Mouse (Mus musculus) B cell, adult 2 months (primary cell): ENCODE results near the gene Acsl1.

Source experiments
- DNase-seq, 2 experiments: peaks; one replicate each; pipeline ENCODE4 v3.0.0; 2022

Acsl1 gene

DNA sequence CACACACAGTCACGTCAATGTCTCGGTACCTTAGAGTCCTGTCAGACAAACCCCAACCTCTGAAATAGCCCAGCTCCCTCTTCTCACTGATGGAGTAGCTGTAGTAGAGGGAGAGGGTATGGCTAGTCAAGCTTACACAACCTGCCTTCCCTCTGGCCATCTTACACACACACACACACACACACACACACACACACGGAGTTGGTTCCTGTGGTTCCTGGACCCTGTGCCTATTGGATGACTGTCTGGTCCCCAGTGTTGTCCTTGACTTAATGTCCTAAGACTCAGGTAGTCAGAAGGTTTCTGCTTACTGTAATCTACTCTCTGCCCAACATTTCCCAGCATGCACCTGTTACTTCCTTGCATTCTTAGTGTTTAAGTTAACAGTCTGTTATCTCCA, 5.1 kb downstream of the Acsl1 start:
- no peak for DNase-seq

DNA sequence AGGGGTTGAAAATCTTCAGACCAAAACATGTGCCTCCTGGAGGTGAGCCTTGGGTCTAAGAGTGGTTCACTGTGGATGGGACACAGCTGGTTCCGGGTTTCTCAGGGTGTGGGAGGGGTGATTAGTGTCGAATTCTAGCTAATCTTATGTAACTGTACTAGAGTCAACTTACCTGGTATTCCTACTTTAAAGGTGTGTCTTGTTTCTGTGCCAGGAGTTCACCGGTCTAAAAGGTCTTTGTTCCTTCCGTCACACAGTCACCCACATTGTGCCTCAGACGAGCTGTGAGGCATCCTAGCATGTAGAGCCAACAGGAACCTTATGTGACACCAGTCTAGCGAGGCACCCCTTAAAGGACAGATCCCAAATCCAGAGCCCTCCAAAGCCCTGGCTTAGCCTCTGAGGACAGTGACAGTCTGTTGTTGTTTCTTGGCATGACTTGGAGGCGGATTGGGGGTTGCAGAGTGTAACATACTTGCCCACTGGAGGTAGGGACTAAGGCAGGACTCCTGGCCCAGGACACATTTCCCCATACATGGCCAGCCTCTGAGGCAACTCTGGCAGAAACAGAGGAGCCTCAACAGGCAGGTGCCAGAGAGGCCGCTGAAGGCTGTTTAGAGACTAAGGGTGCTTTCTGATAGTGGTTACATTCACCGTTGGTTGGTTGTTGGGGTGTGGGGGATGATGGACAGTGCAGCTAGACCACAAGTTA, 7.1 kb downstream of the Acsl1 start:
- no peak for DNase-seq

DNA sequence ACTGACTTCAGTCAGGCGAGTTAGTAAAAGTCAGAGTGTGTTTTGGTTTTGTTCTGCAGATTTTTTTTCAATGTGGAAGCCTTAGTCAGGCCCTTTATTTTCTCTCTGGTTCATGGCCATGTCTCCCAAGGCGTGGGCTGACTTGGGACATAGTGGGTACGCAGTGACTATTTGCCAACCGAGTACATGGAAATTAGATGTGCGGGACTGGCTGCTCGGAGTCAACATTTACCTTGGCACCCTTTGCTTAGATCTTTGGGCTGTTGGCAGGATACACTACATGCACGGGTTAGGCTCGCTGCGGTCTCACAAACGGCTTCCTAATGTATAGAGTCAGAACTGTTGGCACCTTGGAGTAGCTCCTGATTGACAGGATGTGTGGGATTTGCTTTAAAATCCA, 7.9 kb downstream of the Acsl1 start:
- no peak for DNase-seq

DNA sequence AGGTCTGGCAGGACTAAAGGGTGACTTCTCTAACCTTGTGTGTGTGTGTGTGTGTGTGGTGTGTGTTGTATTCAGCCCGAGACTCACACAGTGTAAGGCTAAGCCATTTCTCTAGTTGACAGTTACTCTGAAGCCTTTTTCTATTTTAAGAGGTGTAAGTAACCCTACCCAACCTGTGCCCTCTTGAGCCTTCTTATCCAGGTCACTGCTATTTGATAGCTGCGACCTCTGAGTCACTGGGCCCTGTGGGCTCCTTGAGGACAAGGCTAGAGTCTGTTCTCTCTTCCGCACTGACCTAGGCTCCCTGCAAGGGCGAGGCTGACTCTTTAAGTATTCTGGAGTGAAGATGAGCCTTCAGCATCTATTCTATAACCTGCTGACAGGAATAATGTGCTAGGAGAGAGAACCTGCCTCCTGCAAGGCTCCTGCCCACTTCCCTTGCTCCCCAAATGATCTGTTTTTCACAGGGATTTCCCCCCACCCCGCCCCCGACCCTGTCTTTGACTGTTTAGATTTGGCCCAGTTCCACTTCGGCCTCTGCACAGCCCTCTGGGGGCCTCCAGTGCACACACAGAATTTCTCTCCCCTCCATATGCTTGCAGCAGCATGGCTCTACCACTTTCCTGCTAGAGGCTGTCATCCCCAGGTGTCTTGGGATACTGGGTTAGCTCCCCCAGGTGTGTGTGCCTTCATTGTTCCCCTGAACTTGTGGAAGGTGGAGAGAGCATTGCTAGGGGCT, 9.1 kb downstream of the Acsl1 start:
- DNase-seq = no peak

DNA sequence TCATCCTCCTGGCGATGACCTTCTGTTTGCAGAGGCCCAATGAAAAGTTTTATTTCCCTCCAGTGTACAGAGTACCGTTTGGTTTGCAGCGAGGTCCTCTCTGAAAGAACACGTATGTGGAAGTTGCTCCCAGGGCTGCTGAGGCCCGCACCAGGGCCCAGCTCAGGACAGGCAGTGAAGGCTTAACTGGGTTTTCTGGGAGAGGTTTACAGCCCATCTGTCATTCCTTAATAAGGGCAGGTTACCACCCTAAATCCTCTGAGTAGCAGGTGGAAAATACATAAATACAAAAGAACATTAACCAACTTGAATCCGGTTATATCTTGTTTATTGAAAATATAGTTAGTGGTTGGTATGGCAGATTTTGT, 9.7 kb downstream of the Acsl1 start:
- DNase-seq = no peak

DNA sequence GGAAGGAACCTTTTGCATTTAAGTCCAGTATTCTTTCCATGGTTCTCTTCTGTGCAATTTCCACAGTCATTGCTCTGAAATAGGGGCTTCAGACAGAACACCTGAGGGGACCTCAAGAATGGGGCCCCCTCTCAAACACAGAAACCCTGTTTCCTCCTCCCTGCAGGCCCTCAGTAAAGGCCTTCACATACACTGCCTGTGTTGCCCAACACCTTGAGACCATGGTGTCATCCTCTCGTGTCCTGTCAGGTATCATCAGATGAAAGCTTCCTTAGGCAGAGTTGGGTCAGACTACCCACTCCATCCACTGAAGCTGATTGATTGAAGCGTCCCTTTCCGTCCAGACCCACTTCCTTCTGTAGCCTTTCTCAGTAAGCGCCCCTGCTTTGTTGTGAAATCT, 11.9 kb downstream of the Acsl1 start:
- DNase-seq = no peak

DNA sequence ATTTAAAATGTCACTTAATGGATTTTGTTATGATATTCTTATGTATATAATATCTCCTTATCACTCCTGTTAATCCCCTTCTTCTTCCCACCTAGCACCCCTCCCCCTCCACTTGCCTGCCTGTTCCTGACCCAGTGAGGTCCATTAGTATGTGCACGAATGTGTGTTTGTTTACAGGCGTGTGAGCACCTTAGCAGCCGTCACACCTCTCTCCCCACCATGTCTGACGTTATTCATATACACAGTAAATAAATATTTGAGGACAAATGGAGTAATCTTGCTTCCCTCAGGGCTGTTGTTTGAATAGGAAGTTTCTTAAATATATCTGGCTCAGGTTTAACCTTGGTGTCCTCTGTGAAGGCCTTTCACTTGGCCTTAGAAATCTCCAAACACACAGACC, 12.4 kb downstream of the Acsl1 start:
- no peak for DNase-seq

DNA sequence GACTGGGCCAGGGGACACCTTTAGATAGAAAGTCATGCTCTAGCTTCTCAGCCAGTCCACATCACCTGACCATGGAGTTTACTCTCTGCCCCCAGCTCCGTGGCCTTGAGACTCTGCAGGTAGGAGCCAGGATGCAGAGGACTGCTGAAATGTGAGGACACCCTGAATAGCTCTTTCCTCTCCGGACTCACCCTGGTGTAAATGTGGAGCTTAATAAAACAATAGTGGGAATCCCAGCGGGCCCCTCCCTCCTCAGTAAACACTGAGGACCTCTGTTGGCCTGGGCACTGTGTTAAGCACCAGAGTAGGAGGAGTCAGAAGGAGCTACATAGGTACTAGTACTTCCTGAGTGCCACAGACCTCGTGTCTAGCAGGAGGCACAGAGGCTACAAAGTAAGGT, 13.2 kb downstream of the Acsl1 start:
- DNase-seq = no peak

DNA sequence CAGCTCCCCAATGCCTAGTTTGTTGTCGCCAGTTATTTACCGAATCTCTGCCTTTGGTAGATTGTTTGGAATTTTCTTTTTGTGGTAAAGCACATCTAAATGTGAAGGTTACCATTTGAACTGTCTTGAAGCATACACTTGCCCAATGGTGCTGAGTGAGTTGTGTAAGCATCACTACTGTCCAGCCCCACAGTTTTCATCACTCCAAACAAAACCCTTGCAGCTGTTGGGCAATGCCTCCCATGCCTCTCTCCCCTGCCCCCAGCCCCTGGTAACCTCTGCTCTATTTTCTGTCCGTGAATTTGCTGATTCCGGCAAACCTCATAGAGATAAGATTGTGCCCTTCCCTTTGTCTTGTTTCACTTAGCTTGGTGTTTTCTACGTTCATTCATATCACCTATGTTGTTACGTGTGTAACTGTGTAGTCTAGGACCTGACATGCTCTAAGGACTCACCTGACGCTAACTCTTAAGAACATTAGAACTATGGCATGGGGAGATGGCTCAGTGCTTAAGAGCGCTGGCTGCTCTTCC, 14.2 kb downstream of the Acsl1 start:
- no peak for DNase-seq

DNA sequence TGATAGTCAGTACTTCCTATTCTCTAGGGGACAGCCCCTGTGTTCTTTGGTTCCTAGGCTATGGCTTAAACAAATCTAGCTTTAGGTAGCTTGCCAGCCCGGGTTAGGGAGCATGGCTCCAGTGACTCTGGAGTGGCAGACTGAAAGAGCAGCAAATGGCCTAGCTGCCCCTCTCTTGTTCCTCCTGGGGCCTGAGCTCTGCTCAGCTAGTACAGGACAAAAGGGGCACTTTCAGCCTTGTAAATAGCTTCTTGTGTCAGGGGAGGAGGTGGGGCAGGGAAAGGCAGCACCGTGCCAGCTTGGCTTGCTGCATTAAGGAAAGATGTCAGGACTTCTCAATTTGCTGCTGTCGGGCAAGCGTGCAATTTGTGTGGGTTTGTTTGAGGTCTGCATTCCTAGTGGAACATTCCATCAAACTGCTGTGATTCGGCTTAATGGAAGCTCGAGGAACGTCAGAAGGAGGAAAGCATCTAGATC, 17.3 kb downstream of the Acsl1 start:
- no peak for DNase-seq

DNA sequence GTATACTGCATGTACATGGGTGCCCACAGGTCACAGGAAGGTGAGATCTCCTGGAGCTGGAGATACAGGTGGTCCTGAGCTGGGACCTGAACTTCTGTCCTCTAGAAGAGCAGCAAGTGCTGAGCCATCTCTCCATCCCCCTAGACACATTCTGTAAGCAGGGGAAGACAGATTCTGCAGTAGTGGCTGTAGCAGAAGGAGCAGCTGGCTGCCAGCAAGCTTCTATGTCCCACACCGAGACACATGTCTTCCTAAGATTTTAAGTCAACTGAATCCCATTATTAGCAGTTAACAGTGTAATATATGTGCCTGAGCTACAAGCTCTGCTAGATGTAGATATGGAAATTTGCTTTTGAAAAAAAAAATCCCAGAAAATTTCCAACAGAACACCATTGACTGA, 18.4 kb downstream of the Acsl1 start:
- DNase-seq = no peak

DNA sequence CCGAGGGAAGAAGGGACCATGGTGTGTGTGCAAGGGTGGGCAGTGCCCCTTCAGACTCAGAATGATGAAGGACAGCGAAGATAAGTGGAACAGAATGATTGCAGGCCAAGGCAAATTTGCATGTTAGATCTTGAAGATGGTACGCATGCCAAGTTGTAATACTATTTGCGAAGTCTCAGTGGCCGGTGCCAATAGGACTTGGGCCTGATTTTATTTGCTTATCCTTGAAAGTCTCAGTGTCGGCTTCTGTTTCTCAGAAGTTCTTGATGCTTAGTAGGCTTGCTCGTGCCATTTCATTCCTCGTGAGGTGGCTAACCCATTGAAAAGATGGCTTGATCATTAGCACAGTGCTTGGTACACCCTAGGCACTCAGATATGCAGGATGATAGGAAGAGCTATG, 19.4 kb downstream of the Acsl1 start:
- DNase-seq = no peak

DNA sequence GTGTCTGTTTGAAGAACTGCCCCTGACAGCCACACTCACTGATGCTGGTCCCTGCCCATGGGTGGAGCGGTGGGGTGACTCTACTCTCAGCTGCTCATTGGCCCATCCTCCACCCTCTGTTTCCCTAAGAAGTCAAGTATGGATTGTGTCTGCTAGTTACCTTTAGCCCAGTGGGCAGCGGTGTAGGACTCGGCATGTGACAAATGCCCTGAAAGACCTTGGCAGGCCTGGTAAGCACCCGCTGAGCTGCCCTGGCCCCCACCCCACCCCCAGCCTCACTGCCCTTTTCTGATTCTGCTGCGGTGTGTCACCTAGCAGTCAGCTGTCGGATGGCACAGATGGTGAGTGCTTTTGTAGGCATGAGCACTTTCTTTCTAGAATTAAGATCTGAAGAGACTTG, 20.0 kb downstream of the Acsl1 start:
- DNase-seq = no peak

DNA sequence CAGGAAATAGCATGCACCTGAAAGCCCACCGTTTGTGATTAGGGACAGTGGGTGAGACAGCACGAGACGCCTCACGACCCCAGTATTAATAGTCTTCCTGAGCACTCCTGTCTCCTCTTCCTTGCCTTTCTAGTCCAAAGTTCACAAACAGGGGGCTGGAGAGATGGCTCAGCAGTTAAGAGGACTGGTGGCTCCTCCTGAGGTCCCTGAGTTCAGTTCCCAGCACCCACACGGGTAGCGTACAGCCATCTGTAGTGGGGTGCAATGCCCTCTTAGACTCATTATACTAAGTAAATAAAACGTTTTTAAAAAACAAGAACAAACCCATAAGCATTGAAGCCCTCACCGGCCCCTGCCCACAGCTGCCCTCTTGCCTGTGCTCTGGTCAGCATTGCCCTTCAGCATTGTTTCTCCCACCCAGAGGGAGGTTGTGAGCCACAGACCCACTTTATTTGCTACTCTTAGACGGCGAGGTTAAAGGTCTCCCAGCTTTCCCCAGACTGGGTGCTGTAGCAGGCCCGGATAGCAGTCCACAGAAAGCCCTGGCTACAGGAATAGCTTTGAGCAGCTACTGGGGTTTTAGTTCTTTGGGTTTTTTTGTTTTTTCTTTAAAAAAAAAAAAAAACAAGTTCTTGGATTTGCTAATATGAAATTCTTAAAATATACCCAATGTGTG, 22.8 kb downstream of the Acsl1 start:
- DNase-seq = no peak

DNA sequence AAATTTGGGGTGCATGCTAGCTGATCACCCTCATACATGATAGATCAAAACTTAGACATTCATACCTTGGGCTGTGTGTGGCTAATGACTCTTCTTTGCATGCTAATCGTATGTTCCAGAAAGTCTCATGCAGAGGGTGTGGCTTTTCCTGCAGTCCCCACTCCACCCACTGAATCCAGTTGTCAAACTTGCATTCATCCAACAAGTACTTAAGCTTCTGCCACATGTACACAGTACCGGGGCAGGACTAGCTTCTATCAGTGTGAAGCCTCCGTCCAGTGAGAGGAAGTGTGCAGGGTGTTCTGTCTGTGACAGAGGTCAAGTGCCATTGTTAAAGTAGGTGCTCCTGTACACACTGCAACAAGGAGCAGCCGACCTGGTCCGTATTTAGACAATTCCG, 26.0 kb downstream of the Acsl1 start:
- no peak for DNase-seq

DNA sequence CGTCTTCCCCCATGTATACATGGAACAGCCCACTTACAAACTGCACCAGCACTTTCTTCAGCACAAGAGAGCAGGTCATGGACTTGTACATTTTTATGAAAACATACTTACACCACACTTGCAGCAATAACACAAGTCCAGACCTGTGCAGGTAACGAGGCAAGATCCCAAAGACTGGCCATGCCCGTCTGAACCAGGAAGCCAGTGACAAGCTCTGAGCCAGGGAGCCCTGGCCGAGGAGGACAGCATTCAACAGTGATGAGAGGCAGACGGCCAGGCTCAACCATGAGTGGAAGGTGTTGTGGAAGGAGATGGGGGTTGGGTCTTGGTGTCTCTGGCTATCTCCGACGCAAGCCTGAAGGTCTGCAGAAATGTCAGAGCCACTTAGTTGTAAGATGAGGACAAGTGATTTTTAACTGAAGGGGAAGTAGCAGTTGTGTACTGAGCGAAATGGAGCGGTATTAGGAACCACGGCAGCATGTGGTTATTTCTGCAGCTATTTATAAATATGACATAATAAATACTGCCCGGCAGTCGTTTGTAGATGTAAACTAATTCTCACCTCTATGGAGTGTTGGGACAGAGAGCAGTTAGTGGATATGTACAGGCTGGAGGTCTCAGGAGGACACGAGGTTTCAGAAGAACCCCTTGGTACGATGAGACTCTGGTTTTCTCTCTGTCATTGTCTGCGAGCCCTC, 26.6 kb downstream of the Acsl1 start:
- DNase-seq = peak; percentile 12 to 32

DNA sequence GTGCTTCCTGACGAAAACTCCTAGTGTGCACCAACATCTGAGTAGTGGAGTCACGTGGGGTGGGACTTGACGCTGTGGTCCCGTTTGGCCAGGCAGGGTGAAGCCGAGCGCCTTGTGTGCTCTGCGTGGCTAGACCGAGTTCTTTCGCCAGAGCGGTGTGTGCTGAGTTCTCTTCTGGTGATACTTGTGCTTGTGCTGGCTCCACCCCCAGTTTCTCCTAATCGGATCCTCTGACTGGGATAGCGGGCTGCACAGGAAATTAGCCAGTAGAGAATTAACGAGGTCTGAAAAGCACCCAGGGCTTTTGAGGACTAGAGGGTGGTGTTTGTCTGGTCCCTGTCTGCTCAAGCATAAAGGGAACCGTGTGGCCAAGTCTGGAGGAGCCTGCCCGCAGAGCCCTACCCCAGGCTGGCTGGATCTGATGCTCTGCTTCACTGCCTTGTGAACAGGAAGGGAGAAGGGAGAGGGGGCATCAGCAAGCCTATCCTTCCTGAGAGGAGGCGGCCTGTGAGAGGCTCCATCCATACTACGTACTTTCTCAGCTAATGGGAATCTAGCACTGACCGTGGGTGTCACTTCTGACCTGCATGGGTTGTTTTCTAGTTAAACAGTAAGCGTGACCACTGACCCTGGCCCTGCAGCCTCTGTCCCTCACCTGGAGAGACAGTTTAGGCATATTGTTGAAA, 28.7 kb downstream of the Acsl1 start:
- no peak for DNase-seq

DNA sequence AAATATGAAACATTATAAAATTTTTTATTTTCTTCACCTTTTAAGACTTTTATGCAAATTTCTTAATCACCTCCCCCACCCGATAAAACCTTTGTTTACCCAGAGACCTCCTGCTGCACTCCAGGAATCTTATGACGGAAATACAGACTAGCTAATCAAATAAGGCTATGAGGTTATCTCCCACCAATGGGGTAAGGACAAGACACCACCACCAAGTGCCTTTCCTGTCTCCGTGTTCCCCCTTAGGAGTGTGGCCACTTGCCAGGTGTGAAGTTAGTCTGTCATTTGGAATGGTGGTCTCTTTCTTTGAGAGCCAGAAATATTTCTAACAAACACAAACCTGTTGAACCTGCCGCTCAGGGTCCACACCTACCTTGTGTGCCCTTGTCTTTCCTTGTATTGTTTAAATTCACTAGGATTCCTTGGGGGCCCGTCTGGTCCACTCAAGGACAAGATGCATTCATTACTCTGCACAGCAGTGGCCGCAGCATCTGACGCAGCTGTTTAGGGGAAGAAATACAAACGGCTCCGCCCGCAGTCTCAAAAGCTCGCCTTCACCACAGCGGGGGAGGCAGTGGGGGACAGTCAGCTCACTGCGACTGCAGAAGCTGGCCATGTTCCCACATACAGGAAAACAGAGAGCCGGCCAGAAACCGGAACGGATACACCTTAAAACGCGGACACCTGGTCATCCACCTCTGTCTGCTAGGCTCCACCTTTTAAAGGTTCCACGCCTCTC, 31.7 kb downstream of the Acsl1 start:
- no peak for DNase-seq

DNA sequence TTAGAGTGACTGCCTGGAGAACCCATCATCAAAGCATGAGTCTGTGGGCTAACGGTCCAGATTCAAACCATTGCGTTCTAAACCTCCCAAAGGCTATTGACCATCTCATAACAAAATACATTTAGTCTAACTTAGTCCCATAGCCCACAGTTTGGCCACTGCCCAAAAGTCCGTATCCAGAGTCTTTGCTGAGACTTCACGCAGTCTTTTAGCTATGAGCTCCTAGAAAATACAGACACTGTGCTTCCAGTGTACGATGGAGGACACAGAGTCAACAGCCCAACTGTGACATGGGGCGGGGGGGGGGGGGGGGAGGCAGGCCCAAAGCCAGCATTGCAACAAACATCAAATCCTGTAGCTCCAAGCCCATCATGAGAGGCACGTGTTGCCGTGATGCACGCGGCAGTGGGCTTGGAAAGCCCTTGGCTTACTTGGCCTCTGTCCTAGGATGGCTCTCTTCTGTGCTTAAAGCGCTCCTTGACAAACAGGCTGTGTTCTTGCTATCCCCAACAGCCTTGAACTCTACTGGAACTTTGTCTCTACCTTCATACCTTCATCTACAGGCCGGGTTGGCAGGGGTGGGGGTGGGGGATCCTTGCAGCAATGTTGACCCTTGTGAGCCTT, 32.3 kb downstream of the Acsl1 start:
- no peak for DNase-seq

DNA sequence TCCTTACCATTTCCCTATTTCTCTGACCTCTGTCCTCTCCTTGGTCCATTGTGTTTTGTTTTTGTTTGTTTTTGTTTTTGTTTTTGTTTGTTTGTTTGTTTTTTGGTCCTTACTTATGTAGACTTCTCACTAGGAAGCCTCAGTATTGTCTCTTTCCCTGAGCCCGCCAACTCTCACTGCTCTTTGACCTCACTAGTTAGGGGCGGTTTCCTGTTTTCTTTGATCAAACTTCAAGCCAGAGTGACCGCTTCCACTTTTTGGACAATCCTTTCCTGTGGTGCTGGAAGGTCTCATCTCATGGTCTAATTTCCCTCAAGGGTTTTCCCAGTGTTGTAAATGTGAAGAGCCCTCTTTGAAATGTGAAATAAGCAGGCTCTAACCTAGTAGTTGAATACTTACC, 33.4 kb downstream of the Acsl1 start:
- no peak for DNase-seq
